Mouse (Mus musculus) heart, postnatal 0 days (tissue): ENCODE measurements at regions not wholly inside any gene's neighbourhood (a gene's known extent, or its start where the extent isn't known, plus 50 kb on each side); places are given as distances from the start of the nearest gene placed in this dataset.

Source experiments
- ATAC-seq: fragments of 200-750 bp; cut with Nextera tagmentation; 2 replicates; pipeline ENCODE4 v1.8.0; 2017; ENCODE audit warnings: low read depth, moderate number of reproducible peaks, moderate library complexity; ENCODE audit not compliant: insufficient read depth
- DNase-seq: peaks from one replicate; pipeline ENCODE4 v3.0.0-alpha.2; 2016; ENCODE audit warnings: low spot score
- H3K27ac ChIP-seq: fragments of 300-500 bp; sonication (generic); 2 replicates; pipeline ENCODE4 v1.5.1; 2014; ENCODE audit warnings: low read depth, mild to moderate bottlenecking
- H3K27me3 ChIP-seq: fragments of 300-500 bp; sonication (generic); 2 replicates; pipeline ENCODE4 v1.6.1; 2014; ENCODE audit warnings: low read length, mixed read lengths; ENCODE audit not compliant: control insufficient read depth, insufficient read depth
- H3K36me3 ChIP-seq: fragments of 300-500 bp; sonication (generic); replicated peaks from 2 replicates; pipeline ENCODE4 v1.6.1; 2014; ENCODE audit warnings: low read length, mixed read lengths; ENCODE audit not compliant: control insufficient read depth, insufficient read depth
- H3K4me1 ChIP-seq: fragments of 300-500 bp; sonication (generic); 2 replicates; pipeline ENCODE4 v1.6.1; 2014; ENCODE audit warnings: antibody characterized with exemption; ENCODE audit not compliant: control insufficient read depth, insufficient read depth
- H3K4me2 ChIP-seq: fragments of 300-500 bp; sonication (generic); 2 replicates; pipeline ENCODE4 v1.6.1; 2014; ENCODE audit warnings: low read depth, mild to moderate bottlenecking, low read length, moderate library complexity
- H3K4me3 ChIP-seq: fragments of 300-500 bp; sonication (generic); 2 replicates; pipeline ENCODE4 v1.5.1; 2014; ENCODE audit warnings: low read depth, low read length
- H3K9ac ChIP-seq: fragments of 300-500 bp; sonication (generic); replicated peaks from 2 replicates; pipeline ENCODE4 v1.6.1; 2014; ENCODE audit warnings: low read depth, low read length, mixed read lengths
- H3K9me3 ChIP-seq: fragments of 300-500 bp; sonication (generic); replicated peaks from 2 replicates; pipeline ENCODE4 v1.6.1; 2016; ENCODE audit warnings: low read length; ENCODE audit not compliant: control insufficient read depth
- CTCF ChIP-seq: IDR thresholded peaks from 2 replicates; pipeline ENCODE4 v1.5.1; 2016; ENCODE audit warnings: antibody characterized with exemption, control low read depth, low read depth
- EP300 ChIP-seq: IDR thresholded peaks from 2 replicates; pipeline ENCODE4 v1.6.1; 2016; ENCODE audit warnings: antibody characterized with exemption, low read depth
- WGBS: fragments of 180-500 bp; shearing (Covaris S2); extraction: QIAGEN DNeasy Blood & Tissue Kit; methylation state at CpG from one replicate; pipeline ENCODE4 v1.1.7; 2014; 5-methylcytosine and 5-hydroxymethylcytosine counted together

GRCm38 (mm10) chr11:113107966-113108699, 326.1 kb downstream of the Sox9 start:
- H3K9me3 ChIP-seq = no peaks in the 10 kb centered on the region
- H3K4me1 ChIP-seq = no peaks in the 10 kb centered on the region
- H3K4me2 ChIP-seq = no peak overlapping the region
- ATAC-seq (no peak), DNase-seq (no peak)
- WGBS = 73% methylated on average over 10 of the region's 10 CpGs
- TF ChIP-seq CTCF = no peak
- TF ChIP-seq EP300 = no peak
- no peak overlapping the region for H3K9ac ChIP-seq
- no peaks in the 10 kb centered on the region for H3K27me3 ChIP-seq
- H3K4me3 ChIP-seq = no peak overlapping the region
- no peak overlapping the region for H3K27ac ChIP-seq
- no peaks in the 10 kb centered on the region for H3K36me3 ChIP-seq

- DNase-seq (no peak), ATAC-seq (no peak)
- no peaks in the 10 kb centered on the region for H3K27me3 ChIP-seq
- H3K27ac ChIP-seq = no peak overlapping the region
- no peaks in the 10 kb centered on the region for H3K9me3 ChIP-seq
- no peaks in the 10 kb centered on the region for H3K36me3 ChIP-seq
- H3K4me1 ChIP-seq = no peaks in the 10 kb centered on the region
- no peak for TF ChIP-seq EP300
- TF ChIP-seq CTCF = no peak
- H3K4me2 ChIP-seq = no peak overlapping the region
- H3K4me3 ChIP-seq = no peak overlapping the region
- H3K9ac ChIP-seq = no peak overlapping the region
- 85% methylated on average over 4 of the region's 4 CpGs for WGBS
These were observed 327.1 kb downstream of the Sox9 start for GRCm38 (mm10) chr11:113109096-113109495.

GRCm38 (mm10) chr11:113113220-113113817, 331.3 kb downstream of the Sox9 start:
- Histone ChIP-seq H3K4me3 (no peak overlapping the region), H3K27me3 (no peaks in the 10 kb centered on the region), H3K9ac (no peak overlapping the region), H3K4me1 (no peaks in the 10 kb centered on the region), H3K36me3 (no peaks in the 10 kb centered on the region), H3K9me3 (no peaks in the 10 kb centered on the region), H3K4me2 (no peak overlapping the region), H3K27ac (no peak overlapping the region)
- 67% methylated on average over 6 of the region's 6 CpGs for WGBS
- DNase-seq (no peak), ATAC-seq (no peak)
- TF ChIP-seq CTCF = no peak
- no peak for TF ChIP-seq EP300

GRCm38 (mm10) chr11:113117179-113117898, 335.3 kb downstream of the Sox9 start:
- Histone ChIP-seq H3K4me1 (0 out of 2 replicates have a peak, but pooled peaks cover 6% of the 10 kb centered on the region), H3K9ac (no peak overlapping the region), H3K27me3 (no peaks in the 10 kb centered on the region), H3K27ac (no peak overlapping the region), H3K9me3 (no peaks in the 10 kb centered on the region), H3K36me3 (no peaks in the 10 kb centered on the region), H3K4me3 (no peak overlapping the region), H3K4me2 (no peak overlapping the region)
- TF ChIP-seq CTCF (no peak), EP300 (no peak)
- no peak for DNase-seq
- ATAC-seq = no peak
- WGBS = 77% methylated on average over 9 of the region's 9 CpGs

GRCm38 (mm10) chr11:113120570-113120969, 338.5 kb downstream of the Sox9 start:
- Histone ChIP-seq H3K27ac (no peak overlapping the region), H3K27me3 (no peaks in the 10 kb centered on the region), H3K9ac (no peak overlapping the region), H3K4me1 (0 out of 2 replicates have a peak, but pooled peaks cover 7% of the 10 kb centered on the region), H3K4me3 (no peak overlapping the region), H3K36me3 (no peaks in the 10 kb centered on the region), H3K4me2 (no peak overlapping the region), H3K9me3 (no peaks in the 10 kb centered on the region)
- TF ChIP-seq CTCF (no peak), EP300 (no peak)
- DNase-seq (no peak), ATAC-seq (no peak)
- WGBS = 61% methylated on average over 6 of the region's 6 CpGs
